Mouse (Mus musculus) testis, adult 2 months (tissue): ENCODE measurements at regions not wholly inside any gene's neighbourhood (a gene's known extent, or its start where the extent isn't known, plus 50 kb on each side); places are given as distances from the start of the nearest gene placed in this dataset.

Source experiments
- H3K27ac ChIP-seq: fragments of 200-500 bp; 2 replicates; pipeline ENCODE4 v1.5.1; 2012; ENCODE audit warnings: low read depth, low read length; ENCODE audit not compliant: control insufficient read depth, insufficient read depth
- H3K27me3 ChIP-seq: fragments of 200-500 bp; 2 replicates; pipeline ENCODE4 v1.6.1; 2012; ENCODE audit warnings: mild to moderate bottlenecking, low read length, moderate library complexity; ENCODE audit not compliant: control insufficient read depth, insufficient read depth
- H3K36me3 ChIP-seq: fragments of 200-500 bp; 2 replicates; pipeline ENCODE4 v1.6.1; 2012; ENCODE audit warnings: mild to moderate bottlenecking, low read length; ENCODE audit not compliant: control insufficient read depth, insufficient read depth
- H3K4me1 ChIP-seq: fragments of 200-500 bp; 2 replicates; pipeline ENCODE4 v1.6.1; 2012; ENCODE audit warnings: low read length; ENCODE audit not compliant: control insufficient read depth, insufficient read depth
- H3K4me3 ChIP-seq: fragments of 200-500 bp; 2 replicates; pipeline ENCODE4 v1.5.1; 2012; ENCODE audit warnings: low read depth, mild to moderate bottlenecking, low read length, moderate library complexity, mixed read lengths; ENCODE audit not compliant: control insufficient read depth
- CTCF ChIP-seq: fragments of 200-500 bp; IDR thresholded peaks from 2 replicates; pipeline ENCODE4 v1.5.1; 2012; ENCODE audit warnings: low read depth, mild to moderate bottlenecking, inconsistent platforms, low read length, moderate library complexity; ENCODE audit not compliant: control insufficient read depth, insufficient read depth, insufficient replicate concordance
- POLR2A ChIP-seq: fragments of 200-500 bp; IDR thresholded peaks from 2 replicates; pipeline ENCODE4 v1.6.1; 2012; ENCODE audit warnings: low read depth, mild to moderate bottlenecking, inconsistent platforms, low read length, moderate library complexity; ENCODE audit not compliant: control insufficient read depth

- TF ChIP-seq CTCF, result no peak
- no peak for TF ChIP-seq POLR2A
- H3K4me3 ChIP-seq, result no peak overlapping the region
Observed at GRCm38 (mm10) chr4:142378452-142378851, 139.3 kb upstream of the Kazn start.

GRCm38 (mm10) chr4:142367774-142368173, 128.6 kb upstream of the Kazn start:
- no peaks in the 10 kb centered on the region for H3K36me3 ChIP-seq
- H3K27me3 ChIP-seq, result no peaks in the 10 kb centered on the region
- no peak overlapping the region for H3K27ac ChIP-seq
- H3K4me1 ChIP-seq, result no peaks in the 10 kb centered on the region
- H3K4me3 ChIP-seq, result no peak overlapping the region
- TF ChIP-seq POLR2A, result no peak
- no peak for TF ChIP-seq CTCF

More at GRCm38 (mm10) chr4:142378452-142378851, 139.3 kb upstream of the Kazn start:
- H3K27ac ChIP-seq, result no peak overlapping the region
- no peaks in the 10 kb centered on the region for H3K4me1 ChIP-seq
- H3K27me3 ChIP-seq, result no peaks in the 10 kb centered on the region
- H3K36me3 ChIP-seq, result no peaks in the 10 kb centered on the region

- TF ChIP-seq CTCF, result no peak
- no peak for TF ChIP-seq POLR2A
- Histone ChIP-seq H3K36me3 (no peaks in the 10 kb centered on the region), H3K27ac (no peak overlapping the region), H3K27me3 (no peaks in the 10 kb centered on the region), H3K4me1 (no peaks in the 10 kb centered on the region), H3K4me3 (no peak overlapping the region)
Observed at GRCm38 (mm10) chr4:142362071-142362470, 122.9 kb upstream of the Kazn start.

- no peaks in the 10 kb centered on the region for H3K27me3 ChIP-seq
- H3K4me1 ChIP-seq, result no peaks in the 10 kb centered on the region
- H3K27ac ChIP-seq, result no peak overlapping the region
- no peak overlapping the region for H3K4me3 ChIP-seq
- H3K36me3 ChIP-seq, result no peaks in the 10 kb centered on the region
- TF ChIP-seq POLR2A, result no peak
- TF ChIP-seq CTCF, result no peak
Observed at GRCm38 (mm10) chr4:142358866-142359265, 119.7 kb upstream of the Kazn start.

GRCm38 (mm10) chr4:142355387-142355786, 116.2 kb upstream of the Kazn start:
- H3K4me1 ChIP-seq, result no peaks in the 10 kb centered on the region
- no peaks in the 10 kb centered on the region for H3K36me3 ChIP-seq
- TF ChIP-seq POLR2A (no peak), CTCF (no peak)
- no peak overlapping the region for H3K27ac ChIP-seq
- H3K4me3 ChIP-seq, result no peak overlapping the region
- no peaks in the 10 kb centered on the region for H3K27me3 ChIP-seq

- Histone ChIP-seq H3K4me3 (no peak overlapping the region), H3K27me3 (no peaks in the 10 kb centered on the region), H3K4me1 (no peaks in the 10 kb centered on the region), H3K36me3 (no peaks in the 10 kb centered on the region), H3K27ac (no peak overlapping the region)
- no peak for TF ChIP-seq CTCF
- no peak for TF ChIP-seq POLR2A
Observed at GRCm38 (mm10) chr4:142353526-142353925, 114.3 kb upstream of the Kazn start.

- Histone ChIP-seq H3K27me3 (no peaks in the 10 kb centered on the region), H3K4me1 (no peaks in the 10 kb centered on the region), H3K36me3 (no peaks in the 10 kb centered on the region), H3K27ac (no peak overlapping the region), H3K4me3 (no peak overlapping the region)
- no peak for TF ChIP-seq CTCF
- no peak for TF ChIP-seq POLR2A
Observed at GRCm38 (mm10) chr4:142351831-142352230, 112.6 kb upstream of the Kazn start.

- Histone ChIP-seq H3K27me3 (no peaks in the 10 kb centered on the region), H3K36me3 (no peaks in the 10 kb centered on the region)
- TF ChIP-seq CTCF (no peak), POLR2A (no peak)
Observed at GRCm38 (mm10) chr4:142350986-142351385, 111.8 kb upstream of the Kazn start.

More at GRCm38 (mm10) chr4:142350986-142351385, 111.8 kb upstream of the Kazn start:
- no peak overlapping the region for H3K4me3 ChIP-seq
- no peak overlapping the region for H3K27ac ChIP-seq
- H3K4me1 ChIP-seq, result no peaks in the 10 kb centered on the region
